Mouse (Mus musculus): ENCODE results near the gene Itga3.

Itga3 gene

GRCm38 (mm10) chr11:95096608-95097373 is 20.2 kb upstream of the Itga3 start:
- no peak for DNase-seq (ENCODE audit: low spot score)

GRCm38 (mm10) chr11:95095596-95095995 is 19.0 kb upstream of the Itga3 start:
- no peak for DNase-seq (ENCODE audit: low spot score)

DNA sequence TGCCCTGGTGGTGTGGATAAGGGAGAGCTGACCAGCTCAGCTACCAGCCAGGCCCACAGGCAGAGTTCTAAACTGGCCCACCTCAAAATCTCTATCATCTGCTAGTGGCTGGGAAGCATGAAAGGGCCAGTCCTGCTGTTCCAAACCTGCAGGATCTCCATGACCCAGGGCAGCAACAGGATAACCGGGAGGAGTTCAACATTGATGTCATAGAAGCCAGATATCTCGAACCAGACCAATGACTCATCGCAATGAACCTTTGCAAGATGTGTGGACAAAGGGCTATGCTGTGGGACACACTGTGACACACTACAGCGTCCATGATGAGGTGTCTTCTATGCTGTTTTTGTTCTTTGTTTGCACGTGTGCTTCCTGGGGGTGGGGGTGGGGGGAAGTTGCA is 16.5 kb upstream of the Itga3 start:
- peak; percentile 62 for DNase-seq (ENCODE audit: low spot score)

DNA sequence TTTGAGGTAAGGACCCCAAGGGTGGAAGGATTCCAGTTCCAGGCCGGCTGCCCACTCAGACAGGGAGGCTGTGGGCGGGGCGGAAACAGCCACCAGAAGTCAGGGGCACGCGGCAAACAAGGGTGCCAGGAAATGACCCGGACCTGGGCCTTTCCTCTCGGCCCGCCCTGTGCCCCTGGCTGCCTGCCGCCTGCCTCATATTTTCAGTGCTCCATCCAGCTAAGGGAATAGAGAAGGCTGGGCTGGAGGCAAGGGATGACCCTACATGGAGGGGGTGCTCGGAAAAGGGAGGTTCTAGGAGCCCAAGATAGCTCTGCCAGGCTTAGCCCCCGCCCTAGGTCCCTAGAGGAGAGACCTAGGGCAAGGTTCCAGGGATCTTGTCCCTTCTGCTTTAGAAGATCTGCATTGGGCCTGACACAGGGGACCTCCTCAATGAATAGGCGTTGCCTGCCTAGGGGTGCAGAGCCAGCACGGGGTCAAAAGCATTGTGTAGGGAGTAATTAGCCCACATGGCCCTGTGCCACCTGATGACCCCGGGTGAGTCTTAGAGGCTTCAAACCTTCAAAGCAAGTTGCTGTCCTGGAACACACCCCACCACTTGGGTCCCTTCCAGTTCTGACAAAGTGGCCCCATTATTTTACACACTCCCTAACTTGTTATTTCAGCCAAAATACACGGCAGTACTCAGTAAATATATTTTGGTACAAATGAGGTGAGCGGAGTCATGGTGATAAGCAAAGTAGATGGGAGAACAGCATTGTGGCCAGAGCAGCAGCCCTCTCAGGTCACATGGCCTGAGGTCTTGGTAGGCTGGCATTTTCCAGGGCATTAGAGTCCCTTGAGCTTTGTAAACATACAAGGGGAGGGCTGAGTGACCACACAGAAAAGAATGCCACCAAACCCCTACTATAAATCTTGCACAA is 12.5 kb upstream of the Itga3 start:
- DNase-seq (ENCODE audit: low spot score): no peak

- DNase-seq (ENCODE audit: low spot score): no peak
Measured at GRCm38 (mm10) chr11:95088286-95088685, 11.7 kb upstream of the Itga3 start.

- DNase-seq (ENCODE audit: low spot score): no peak
Measured at GRCm38 (mm10) chr11:95087301-95088228, 11.0 kb upstream of the Itga3 start.

DNA sequence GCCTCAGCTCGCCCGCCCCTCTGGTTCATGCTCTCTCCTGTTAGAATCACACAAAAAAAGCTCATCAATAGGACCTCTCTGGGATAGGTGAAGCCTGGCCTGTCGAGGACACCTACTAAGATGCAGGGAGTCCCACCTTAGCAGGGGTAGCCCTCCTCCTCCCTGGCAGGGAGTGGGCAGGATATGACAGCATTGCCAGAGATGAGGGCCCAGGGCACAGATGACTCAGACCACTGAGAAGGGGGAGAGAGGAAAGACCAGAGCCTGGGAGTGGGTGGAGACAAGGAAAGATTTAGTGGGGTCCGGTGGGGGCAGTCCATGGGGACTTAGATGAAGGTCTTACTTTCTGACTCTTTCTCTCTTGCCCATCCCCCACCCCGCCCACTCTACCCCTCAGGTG is 9.6 kb upstream of the Itga3 start:
- peak; percentile 57 for DNase-seq (ENCODE audit: low spot score)

GRCm38 (mm10) chr11:95085710-95086109 is 9.1 kb upstream of the Itga3 start:
- DNase-seq (ENCODE audit: low spot score): no peak

GRCm38 (mm10) chr11:95084811-95085382 is 8.3 kb upstream of the Itga3 start:
- no peak for DNase-seq (ENCODE audit: low spot score)

GRCm38 (mm10) chr11:95084175-95084574 is 7.6 kb upstream of the Itga3 start:
- no peak for DNase-seq (ENCODE audit: low spot score)

DNA sequence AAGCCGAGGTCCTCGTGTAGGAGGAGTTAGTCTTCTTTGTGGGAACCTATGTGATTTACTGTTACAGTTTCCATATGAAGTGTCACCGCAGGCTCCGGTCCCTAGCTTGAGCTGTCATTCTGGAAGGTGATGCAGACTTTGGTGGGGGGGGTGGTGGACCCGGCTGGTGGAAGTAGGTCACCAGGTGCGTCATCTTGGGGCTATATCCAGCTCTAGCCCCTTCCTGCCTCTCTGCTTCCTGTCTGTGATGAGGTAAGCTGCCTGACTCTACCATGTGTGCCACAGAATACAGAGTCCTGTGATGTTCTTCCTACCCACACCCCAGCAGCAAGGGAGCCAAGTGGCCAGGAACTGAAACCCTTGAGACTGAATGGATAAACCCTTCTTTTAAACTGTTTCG is 6.3 kb upstream of the Itga3 start:
- DNase-seq (ENCODE audit: low spot score): no peak

DNA sequence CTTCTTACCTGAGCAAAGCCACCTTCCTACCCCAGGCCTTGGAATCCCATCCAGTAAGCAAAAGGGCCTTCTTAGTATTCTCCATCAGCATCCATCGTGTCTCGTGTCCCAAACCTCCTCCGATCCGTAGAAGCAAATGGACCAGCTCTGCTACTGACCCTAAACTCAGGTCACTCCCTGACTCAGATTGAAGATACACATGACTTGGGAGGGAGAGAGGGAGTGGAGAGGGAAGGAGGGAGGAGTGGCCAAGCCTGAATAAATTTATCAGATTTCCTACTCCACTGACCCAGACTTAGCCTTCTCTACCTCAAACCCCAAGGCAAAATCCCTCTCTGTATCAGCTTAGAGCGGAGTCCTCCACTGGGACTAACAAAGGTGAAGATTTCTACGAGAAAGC is 4.2 kb upstream of the Itga3 start:
- no peak for DNase-seq (ENCODE audit: low spot score)

- DNase-seq (ENCODE audit: low spot score): no peak
Measured at GRCm38 (mm10) chr11:95079256-95079875, 2.8 kb upstream of the Itga3 start.

DNA sequence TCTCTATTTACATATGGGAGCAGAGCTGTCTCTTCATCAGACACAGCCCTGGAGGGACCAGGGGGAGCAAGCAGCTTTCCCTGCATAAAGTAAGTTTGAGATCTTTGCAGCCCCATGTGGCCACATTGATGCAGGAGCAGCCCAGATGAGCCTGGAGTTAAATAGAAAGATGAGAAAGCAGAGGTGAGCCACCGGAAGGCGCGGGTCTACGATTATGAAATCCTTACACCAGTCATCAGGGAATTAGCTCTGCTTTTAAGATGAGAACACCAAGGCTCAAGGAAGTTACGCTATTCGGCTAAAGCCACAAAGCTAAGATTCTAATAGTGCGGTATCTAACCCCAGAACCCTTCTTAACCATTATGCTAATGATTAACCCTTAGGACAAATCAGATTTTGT is 1.4 kb upstream of the Itga3 start:
- DNase-seq (ENCODE audit: low spot score): no peak

GRCm38 (mm10) chr11:95076041-95076535 is 513 bp downstream of the Itga3 start:
- peak; percentile 76 for DNase-seq (ENCODE audit: low spot score)

DNA sequence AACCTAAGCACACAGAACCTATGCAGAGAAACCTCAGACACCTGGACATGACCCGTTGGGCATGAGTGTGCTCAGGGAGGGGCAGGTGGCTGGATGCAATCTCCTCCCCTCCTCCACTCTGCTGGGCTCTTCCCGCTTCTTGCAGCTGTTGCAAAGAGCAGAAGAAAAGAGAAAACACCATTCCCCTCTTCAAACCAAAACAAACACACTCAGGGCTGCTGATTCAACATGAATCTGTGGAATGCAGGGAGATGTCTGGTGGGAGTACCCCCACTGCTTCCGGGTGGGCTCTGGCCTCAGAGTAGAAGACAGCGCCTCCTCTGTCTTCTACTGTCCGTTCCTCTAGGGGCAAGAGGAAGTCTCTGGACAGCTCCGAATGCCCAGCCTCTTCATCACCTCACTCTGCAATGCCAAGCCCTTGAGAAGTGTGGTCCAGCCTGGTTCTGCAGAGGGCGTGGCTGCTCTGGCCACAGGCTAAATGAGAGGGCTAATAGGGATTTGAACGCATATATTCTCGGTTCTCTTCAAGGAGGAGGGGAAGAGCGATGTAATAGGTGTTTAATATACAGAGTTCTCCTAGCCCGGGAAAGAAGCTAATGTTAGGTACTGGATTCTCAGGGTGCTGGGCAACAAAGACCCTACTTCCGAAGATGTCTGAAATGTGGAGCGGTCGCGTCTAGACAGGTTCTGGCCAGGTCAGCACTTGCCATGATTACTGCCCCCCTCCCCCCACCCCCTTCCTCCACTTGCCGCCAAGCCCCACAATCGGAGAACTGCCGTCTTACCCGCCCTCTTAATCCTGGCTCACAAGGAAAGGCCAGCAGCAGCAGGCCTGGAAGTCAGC is 1.2 kb downstream of the Itga3 start:
- DNase-seq (ENCODE audit: low spot score): no peak

DNA sequence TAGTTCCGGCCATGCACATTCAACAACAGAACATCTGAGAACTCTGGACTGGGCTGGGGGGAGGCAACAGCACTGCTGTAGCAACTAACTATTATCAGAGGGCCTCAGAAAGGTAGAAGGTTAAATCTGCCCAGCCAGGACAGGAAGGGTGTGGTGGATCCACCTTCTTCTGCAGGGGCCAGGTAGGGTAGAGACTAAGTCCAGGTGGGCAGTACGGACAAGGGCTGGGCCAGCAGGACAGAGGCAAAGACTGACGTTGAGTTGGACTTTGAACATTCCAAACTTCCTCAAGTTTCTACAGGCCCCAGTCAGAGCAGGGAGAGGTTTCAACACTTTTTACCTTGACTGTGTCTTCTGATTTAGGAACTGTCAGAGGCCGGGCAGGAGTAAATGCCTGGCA is 1.9 kb downstream of the Itga3 start:
- no peak for DNase-seq (ENCODE audit: low spot score)

- no peak for DNase-seq (ENCODE audit: low spot score)
Measured at GRCm38 (mm10) chr11:95073835-95074234, 2.8 kb downstream of the Itga3 start.

DNA sequence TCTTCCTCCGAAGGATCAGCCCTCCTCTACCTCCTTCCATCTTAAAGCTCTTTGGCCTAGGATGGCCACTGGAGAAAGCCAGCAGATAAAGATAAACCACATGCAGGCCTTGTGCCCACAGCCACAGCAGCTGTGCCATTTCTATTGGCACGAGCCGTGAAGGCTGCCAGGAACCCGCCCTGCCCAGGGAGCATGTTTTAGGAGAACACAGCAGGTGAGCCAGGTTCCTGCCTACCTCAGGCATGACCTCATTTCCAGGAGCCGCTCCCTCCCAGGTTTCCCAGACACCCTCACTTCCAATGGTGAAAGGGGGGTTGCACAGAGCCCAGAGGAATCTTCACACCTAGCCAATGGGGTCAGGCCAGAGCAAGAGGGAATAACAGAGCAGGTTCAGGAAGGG is 3.8 kb downstream of the Itga3 start:
- DNase-seq (ENCODE audit: low spot score): peak; percentile 21

GRCm38 (mm10) chr11:95072136-95072535 is 4.5 kb downstream of the Itga3 start:
- peak; percentile 37 for DNase-seq (ENCODE audit: low spot score)

Data from MN1 (cell line).